Comparison of ENCODE assay signal across 16 mouse cellular contexts in genomic region chr8:88569366-88569765, GRCm38 (mm10). TPM values are rescaled to one million over a fixed set of nuclear protein-coding genes. Genes with fewer than 3 reads are reported as not detected.
DNase-seq lines count a peak whose midpoint lies in the region; ATAC-seq and TF ChIP-seq lines count a peak whose summit lies in the region.
"Had no signal": no experiment of that assay in that cellular context is flagged by ENCODE, and none has a peak within 500 bp of the region (broad histone marks: within the 10 kb centered on the region; RNA-seq: fewer than 3 reads in every experiment).

No protein-coding gene starts in this region.

- H3K27me3 ChIP-seq in heart, embryonic 10.5 days (ENCODE audit: insufficient read depth, poor library complexity, severe bottlenecking): no peaks in the 10 kb centered on the region
- H3K27me3 ChIP-seq in lung, embryonic 14.5 days (ENCODE audit: insufficient read depth, low read length): no peaks in the 10 kb centered on the region
- H3K27me3 ChIP-seq in embryonic facial prominence, embryonic 15.5 days: no peaks in the 10 kb centered on the region
- H3K27me3 ChIP-seq in stomach, embryonic 15.5 days (replicated peaks): no peaks in the 10 kb centered on the region

- H3K27ac ChIP-seq in heart, embryonic 10.5 days: peak overlapping the region; percentile 91
- H3K27ac ChIP-seq in lung, embryonic 14.5 days (ENCODE audit: low read depth): peak overlapping the region; percentile 25; the same call in 1 of the 2 replicates
- peak overlapping the region; percentile 73 for H3K27ac ChIP-seq in embryonic facial prominence, embryonic 15.5 days (replicated peaks)
- peak overlapping the region; percentile 80; the same call in 1 of the 2 replicates for H3K27ac ChIP-seq in stomach, embryonic 15.5 days

- DNase-seq in heart, embryonic 10.5 days (ENCODE audit: low spot score): no peak
- DNase-seq in heart, adult 9 months (ENCODE audit: low spot score in 2 of 2): no peak
- DNase-seq in lung, embryonic 14.5 days: peak; percentile 59
- DNase-seq in lung, postnatal 14 days: no peak
- no peak for DNase-seq in layer of hippocampus, postnatal 36 days
- no peak for DNase-seq in layer of hippocampus, adult 8-10 months (ENCODE audit: low spot score in 2 of 2)
- DNase-seq: adrenal gland, adult 8-10 months; cerebellum, adult 8-10 months; embryo, embryonic 11 days; kidney, adult 8-10 months; left cerebral cortex, postnatal 4 days; lung, adult 18-20 months; thymus, postnatal 25 days had no signal

- no peaks in the 10 kb centered on the region for H3K36me3 ChIP-seq in heart, embryonic 10.5 days
- 0 out of 2 replicates have a peak, but pooled peaks cover under 1% of the 10 kb centered on the region for H3K36me3 ChIP-seq in lung, embryonic 14.5 days (ENCODE audit: insufficient read depth)
- H3K36me3 ChIP-seq in embryonic facial prominence, embryonic 15.5 days: 0 out of 2 replicates have a peak, but pooled peaks cover 4% of the 10 kb centered on the region
- H3K36me3 ChIP-seq in stomach, embryonic 15.5 days: no peaks in the 10 kb centered on the region

- 66% methylated on average over 7 of the region's 7 CpGs for WGBS in heart, embryonic 10.5 days
- WGBS in lung, embryonic 14.5 days: 38% methylated on average over 7 of the region's 7 CpGs
- WGBS in embryonic facial prominence, embryonic 15.5 days: 48% methylated on average over 7 of the region's 7 CpGs
- WGBS in stomach, embryonic 15.5 days: 43% methylated on average over 7 of the region's 7 CpGs

- no peak overlapping the region for H3K4me3 ChIP-seq in heart, embryonic 10.5 days
- H3K4me3 ChIP-seq in lung, embryonic 14.5 days (ENCODE audit: low read depth, low read length): no peak overlapping the region
- no peak overlapping the region for H3K4me3 ChIP-seq in embryonic facial prominence, embryonic 15.5 days (replicated peaks)
- no peak overlapping the region for H3K4me3 ChIP-seq in stomach, embryonic 15.5 days (replicated peaks)

- H3K9ac ChIP-seq in lung, embryonic 14.5 days: no peak overlapping the region
- H3K9ac ChIP-seq in embryonic facial prominence, embryonic 15.5 days: no peak overlapping the region
- no peak overlapping the region for H3K9ac ChIP-seq in stomach, embryonic 15.5 days

- H3K4me2 ChIP-seq in lung, embryonic 14.5 days: no peak overlapping the region
- H3K4me2 ChIP-seq in embryonic facial prominence, embryonic 15.5 days (replicated peaks): no peak overlapping the region
- no peak overlapping the region for H3K4me2 ChIP-seq in stomach, embryonic 15.5 days
- H3K4me2 ChIP-seq: midbrain, embryonic 11.5 days had no signal

- no peaks in the 10 kb centered on the region for H3K9me3 ChIP-seq in heart, embryonic 10.5 days
- no peaks in the 10 kb centered on the region for H3K9me3 ChIP-seq in lung, embryonic 14.5 days (ENCODE audit: low read depth, low read length)
- H3K9me3 ChIP-seq in embryonic facial prominence, embryonic 15.5 days (replicated peaks): no peaks in the 10 kb centered on the region
- no peaks in the 10 kb centered on the region for H3K9me3 ChIP-seq in stomach, embryonic 15.5 days

- no peak for TF ChIP-seq CTCF in lung, embryonic 14.5 days (IDR thresholded peaks at IDR 0.05; ENCODE audit: low read depth)

- no peak for ATAC-seq in lung, embryonic 14.5 days (ENCODE audit: insufficient read depth)
- no peak for ATAC-seq in embryonic facial prominence, embryonic 15.5 days (ENCODE audit: insufficient number of reproducible peaks, low FRiP score, low TSS enrichment, low read depth)
- ATAC-seq in stomach, embryonic 15.5 days (ENCODE audit: insufficient read depth, low FRiP score, low read depth): no peak

- peaks cover 95% of the 10 kb centered on the region for H3K4me1 ChIP-seq in heart, embryonic 10.5 days
- peaks cover 77% of the 10 kb centered on the region for H3K4me1 ChIP-seq in lung, embryonic 14.5 days (ENCODE audit: insufficient read depth)
- H3K4me1 ChIP-seq in embryonic facial prominence, embryonic 15.5 days: peaks cover 90% of the 10 kb centered on the region
- peaks cover 75% of the 10 kb centered on the region for H3K4me1 ChIP-seq in stomach, embryonic 15.5 days

RNA-seq across cellular contexts. Expression of gene Nkd1, which starts 48.2 kb away (rescaled TPM):
- 21.9 and 38.0 TPM in 2 replicates for polyA plus RNA-seq in heart, embryonic 10.5 days (2016; fragmentation: Nextera tagmentation; extraction: Ambion mirVana)
- polyA plus RNA-seq in lung, embryonic 14.5 days (2014; fragmentation: Nextera tagmentation; extraction: Ambion mirVana): 53.6 and 63.4 TPM in 2 replicates
- polyA plus RNA-seq in embryonic facial prominence, embryonic 15.5 days (2015; fragmentation: Nextera tagmentation; extraction: Ambion mirVana): 92.6 and 92.9 TPM in 2 replicates
- polyA plus RNA-seq in stomach, embryonic 15.5 days (2015; fragmentation: Nextera tagmentation; extraction: Ambion mirVana): 40.4 and 42.0 TPM in 2 replicates
- total RNA-seq in layer of hippocampus, postnatal 36 days (2021): 10 to 100 TPM; 10.1 to 11.9 TPM
- 10 to 100 TPM in 2 of 4 experiments, 1 to 10 TPM in 2; 8.1 to 11.3 (median 9.2) TPM for total RNA-seq in layer of hippocampus, adult 8-10 months (2022)

Comparison
In these comparisons a context has a peak if more than half of its experiments do, and no peak if none do; other contexts are left out.
1. H3K27ac ChIP-seq: peak in every context shown above with its lines; median percentile 91 in heart, embryonic 10.5 days; 80 in stomach, embryonic 15.5 days; 73 in embryonic facial prominence, embryonic 15.5 days; 25 in lung, embryonic 14.5 days.